Mouse (Mus musculus) spleen, embryonic (tissue): Measurements from ENCODE around the gene Depdc1b.

Source experiments
- CTCF ChIA-PET: fragments of 350-600 bp; sonication (Branson Sonifier 250); formaldehyde crosslinking; loops from one replicate; lab custom pipeline; 2022; lab: Charles Lee

Depdc1b gene

DNA sequence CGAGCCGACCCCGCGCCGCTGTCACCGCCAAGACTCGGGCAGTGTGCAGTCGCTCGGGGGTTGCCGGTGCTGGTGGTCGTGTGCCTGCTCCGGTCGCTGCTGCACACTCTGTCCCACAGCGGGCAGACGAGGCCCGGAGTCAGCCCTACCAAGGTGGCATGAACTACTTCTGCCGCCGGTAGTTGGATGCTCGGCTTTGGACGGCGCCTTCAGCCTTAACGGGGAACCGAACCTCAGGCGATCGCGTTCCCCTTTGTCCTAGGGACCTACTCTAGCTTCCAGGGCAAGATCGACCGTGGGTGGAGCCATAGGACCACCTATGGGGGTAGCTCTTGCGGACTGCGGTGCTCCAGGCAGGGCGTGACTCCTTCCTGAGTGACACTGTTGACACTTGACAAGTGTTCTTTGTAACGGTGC, 363 bp downstream of the Depdc1b start:
- CTCF ChIA-PET, result interaction anchor here (0.5 kb wide), 1 partner anchor 1120 kb away, joined by 5 read pairs; no protein-coding TSS in a partner anchor

GRCm38 (mm10) chr13:108317414-108317813, 1.3 kb downstream of the Depdc1b start:
- CTCF ChIA-PET, result no interaction called here

DNA sequence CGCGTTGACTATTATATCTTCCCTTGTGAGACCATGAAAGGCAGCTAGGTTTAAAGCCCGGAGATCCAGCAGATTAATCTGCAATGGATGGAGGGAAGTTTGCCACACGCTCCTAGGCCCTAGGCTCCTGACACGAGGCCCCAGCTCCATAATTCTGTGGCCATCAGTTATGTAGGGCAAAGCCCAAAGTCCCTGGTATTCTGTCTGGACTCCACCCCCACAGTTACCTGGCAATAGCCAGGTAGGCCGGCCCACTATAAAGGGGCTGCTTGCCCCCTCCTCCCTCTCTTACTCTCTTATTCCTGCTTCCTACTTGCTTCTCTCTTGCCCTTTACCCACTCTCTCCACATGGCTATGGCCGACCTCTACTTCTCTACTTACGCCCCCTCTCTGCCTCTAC, 2.9 kb downstream of the Depdc1b start:
- CTCF ChIA-PET, result no interaction called here

- CTCF ChIA-PET, result no interaction called here
These were observed 4.1 kb downstream of the Depdc1b start for GRCm38 (mm10) chr13:108320216-108320615.

DNA sequence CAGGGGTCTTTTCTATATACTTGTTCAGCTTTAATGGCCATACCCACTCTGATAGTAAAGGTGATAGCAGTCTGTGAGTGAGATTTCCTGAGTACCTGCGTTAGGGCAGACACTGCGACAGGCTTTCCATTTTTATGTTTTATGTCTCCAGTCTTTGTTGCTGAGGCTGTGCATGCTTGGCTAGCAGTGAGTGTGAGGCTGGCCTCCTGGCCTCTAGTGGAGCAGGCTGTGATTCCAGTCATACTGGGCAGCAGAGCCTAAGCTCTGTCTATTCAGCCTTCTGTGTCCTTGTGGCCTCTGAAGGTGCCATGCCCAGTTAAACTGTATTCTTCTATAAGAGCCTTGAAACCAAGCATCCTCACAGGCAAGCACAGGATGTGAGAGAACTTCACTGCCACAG, 6.3 kb downstream of the Depdc1b start:
- CTCF ChIA-PET, result no interaction called here

DNA sequence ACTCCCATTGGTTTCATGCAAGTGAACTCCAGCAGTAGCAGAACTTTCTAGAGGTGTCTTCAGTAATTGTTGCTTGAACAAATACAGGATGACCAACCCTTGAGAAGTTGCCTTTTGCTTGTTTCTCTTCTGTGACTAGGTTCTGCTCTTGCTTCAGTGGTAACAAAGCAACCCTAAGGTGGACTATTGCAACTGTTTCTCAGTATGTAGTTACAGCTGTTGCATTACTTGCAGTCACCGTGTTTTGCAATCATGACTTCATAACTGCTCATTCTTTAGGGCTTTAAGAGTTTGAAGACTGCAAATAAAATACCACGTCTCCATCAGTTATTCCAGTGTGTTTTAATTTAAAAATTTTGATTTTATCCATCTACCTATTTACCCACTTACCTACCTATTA, 7.2 kb downstream of the Depdc1b start:
- CTCF ChIA-PET, result no interaction called here

DNA sequence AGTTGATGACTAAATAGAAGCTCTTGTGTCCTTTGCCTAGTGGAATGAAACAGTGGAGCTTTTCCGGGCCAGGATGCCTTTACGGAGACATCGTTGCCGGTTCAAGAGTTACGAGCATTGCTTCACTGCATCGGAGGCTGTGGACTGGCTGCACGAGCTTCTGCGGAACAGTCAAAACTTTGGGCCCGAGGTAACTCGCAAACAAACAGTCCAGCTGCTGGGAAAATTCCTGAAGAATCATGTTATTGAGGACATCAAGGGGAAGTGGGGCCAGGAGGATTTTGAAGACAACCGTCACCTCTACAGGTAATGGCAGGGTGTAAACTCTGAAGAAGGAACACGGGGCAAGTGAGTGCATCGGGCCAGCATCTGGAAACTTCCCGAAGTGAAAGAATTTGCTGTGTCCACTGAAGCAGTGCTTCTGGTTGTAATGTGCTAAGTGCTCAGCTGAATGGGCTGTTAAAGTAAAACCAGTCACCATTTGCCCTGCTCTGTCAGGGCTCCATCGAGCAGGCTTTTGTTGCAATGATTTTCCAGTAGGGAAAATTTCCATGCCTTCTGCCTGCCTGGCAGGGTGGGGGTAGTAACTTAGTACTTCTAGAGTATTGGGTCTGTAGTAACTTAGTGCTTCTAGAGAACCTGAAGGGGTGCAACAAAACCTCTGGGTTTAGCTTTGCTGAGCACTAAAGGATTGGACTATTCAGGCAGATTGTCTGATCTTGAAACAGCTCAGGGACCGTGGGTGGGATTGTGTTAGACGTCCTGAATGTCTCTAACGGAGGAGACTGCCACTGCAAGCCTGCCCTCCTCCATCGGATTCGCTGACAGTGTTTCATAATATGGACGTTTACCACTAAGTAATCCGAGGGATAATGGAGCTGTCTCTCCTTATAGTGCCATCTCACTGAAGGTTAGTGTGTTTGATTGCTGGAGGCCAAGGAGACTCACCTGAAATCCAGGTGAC, 8.0 kb downstream of the Depdc1b start:
- CTCF ChIA-PET, result interaction anchor here (0.9 to 1.3 kb wide), 2 partner anchors 17 to 21 kb away, joined by 3 read pairs; no protein-coding TSS in a partner anchor

- CTCF ChIA-PET, result no interaction called here
These were observed 9.7 kb downstream of the Depdc1b start for GRCm38 (mm10) chr13:108325871-108326270.

DNA sequence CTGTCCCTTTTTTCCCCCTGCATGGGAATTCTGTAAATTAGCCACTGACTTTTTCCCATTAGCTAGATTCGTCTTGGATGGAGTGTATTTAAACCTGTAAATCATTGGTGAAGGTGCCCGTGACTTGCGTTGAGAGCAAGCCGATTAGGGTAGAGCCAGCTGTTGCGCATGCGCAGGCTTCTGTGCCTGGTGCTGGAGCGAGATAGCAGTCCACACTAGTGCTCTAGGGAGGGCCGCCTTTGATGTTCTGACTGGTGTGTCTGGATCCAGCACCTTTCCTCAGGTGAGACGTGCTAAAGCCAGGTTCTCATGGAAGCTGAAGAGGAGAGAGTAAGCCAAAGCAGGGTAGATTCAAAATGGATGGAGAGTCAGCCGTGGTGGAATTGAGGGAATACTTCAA, 10.2 kb downstream of the Depdc1b start:
- CTCF ChIA-PET, result no interaction called here

GRCm38 (mm10) chr13:108327047-108327446, 10.9 kb downstream of the Depdc1b start:
- CTCF ChIA-PET, result no interaction called here

GRCm38 (mm10) chr13:108328406-108329180, 12.5 kb downstream of the Depdc1b start:
- CTCF ChIA-PET, result no interaction called here

DNA sequence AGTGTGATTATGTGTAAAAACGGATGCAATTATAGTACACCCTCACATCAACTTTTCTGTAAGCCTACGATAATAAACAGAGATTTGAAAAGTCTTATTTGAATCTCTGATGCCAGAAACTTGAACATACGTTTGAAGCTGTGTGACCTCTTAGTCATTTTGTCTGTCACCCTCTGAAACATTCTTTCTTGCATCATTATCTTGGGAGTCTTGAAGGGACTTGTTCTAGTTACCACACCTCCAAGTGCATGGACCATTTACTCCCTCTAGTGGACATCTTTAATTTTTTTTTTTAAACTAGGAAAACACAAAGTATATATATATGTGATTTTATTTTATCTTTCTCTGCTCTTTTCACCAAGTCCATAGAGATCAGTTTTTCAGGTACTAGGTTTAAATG, 13.6 kb downstream of the Depdc1b start:
- CTCF ChIA-PET, result interaction anchor here (0.6 to 0.7 kb wide), 2 partner anchors 52 to 175 kb away, joined by 5 to 6 read pairs; no protein-coding TSS in a partner anchor

DNA sequence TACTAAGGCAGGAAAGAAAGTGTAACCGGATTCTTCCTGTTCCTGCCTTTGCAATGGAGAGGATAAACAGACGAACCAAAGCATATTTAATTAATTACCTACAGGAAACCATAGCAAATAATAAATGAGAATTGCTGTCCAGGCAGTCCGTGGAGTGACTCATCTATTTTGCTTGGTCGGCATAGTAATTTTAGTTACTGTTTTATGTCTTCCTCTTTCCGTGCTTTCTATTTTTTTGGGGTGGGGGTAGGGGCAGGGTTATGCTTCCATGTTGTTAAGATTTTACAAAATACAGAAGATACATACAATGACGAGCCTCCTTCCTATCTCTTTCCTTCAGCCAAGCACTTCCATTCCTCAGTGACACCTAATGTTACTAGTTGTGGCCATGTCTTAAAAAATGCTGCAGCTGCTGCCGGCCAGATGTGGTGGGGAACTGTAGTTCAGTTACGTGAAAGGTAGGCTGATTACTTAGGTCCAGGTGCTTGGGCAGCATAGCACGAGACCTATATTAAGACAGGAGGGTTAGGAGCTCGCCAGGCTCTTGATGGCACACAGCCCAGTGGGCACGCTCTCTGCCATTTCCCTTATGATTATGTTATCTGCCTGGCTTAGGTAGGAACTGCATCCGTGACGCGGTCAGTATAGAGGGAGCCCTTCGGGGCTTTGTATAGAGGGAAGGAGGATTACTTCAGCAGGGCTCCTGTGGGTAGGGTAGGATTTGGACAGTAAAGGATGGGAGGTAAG, 19.3 kb downstream of the Depdc1b start:
- CTCF ChIA-PET, result no interaction called here

- CTCF ChIA-PET, result no interaction called here
These were observed 20.1 kb downstream of the Depdc1b start for GRCm38 (mm10) chr13:108336192-108336591.

- CTCF ChIA-PET, result interaction anchor here (0.5 kb wide), 1 partner anchor 158 kb away, joined by 3 read pairs; no protein-coding TSS in a partner anchor
These were observed 21.2 kb downstream of the Depdc1b start for GRCm38 (mm10) chr13:108337340-108337739.

- CTCF ChIA-PET, result interaction anchor here (0.6 kb wide), 1 partner anchor 1220 kb away, joined by 4 read pairs; no protein-coding TSS in a partner anchor
These were observed 22.1 kb downstream of the Depdc1b start for GRCm38 (mm10) chr13:108338076-108338836.

GRCm38 (mm10) chr13:108339907-108340596, 23.9 kb downstream of the Depdc1b start:
- CTCF ChIA-PET, result no interaction called here

DNA sequence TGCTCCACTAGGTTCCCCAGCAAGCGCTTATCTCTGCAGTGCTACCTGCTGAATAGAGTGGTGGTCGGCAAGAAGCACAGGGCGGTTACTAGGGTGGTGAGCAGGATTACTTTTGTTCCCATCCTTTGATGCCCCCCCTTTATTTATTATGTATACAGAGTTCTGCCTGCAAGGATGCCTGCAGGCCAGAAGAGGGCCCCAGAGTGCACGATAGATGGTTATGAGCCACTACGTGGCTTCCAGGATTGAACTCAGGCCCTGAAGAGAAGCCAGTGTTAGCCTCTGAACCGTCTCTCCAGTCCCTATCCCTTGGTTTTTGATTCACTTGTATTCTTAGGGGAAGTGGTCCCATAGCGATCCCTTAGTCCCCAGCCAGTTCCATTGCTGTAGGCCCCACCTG, 25.5 kb downstream of the Depdc1b start:
- CTCF ChIA-PET, result no interaction called here

- CTCF ChIA-PET, result interaction anchor here (0.6 kb wide), 1 partner anchor 21 kb away, joined by 3 read pairs; no protein-coding TSS in a partner anchor
These were observed 29.6 kb downstream of the Depdc1b start for GRCm38 (mm10) chr13:108345756-108346155.

- CTCF ChIA-PET, result interaction anchor here (0.6 to 1.0 kb wide), 2 partner anchors 485 to 568 kb away, joined by 4 to 5 read pairs; no protein-coding TSS in a partner anchor
These were observed 30.9 kb downstream of the Depdc1b start for GRCm38 (mm10) chr13:108347016-108347415.
